19 mouse cellular contexts compared by ENCODE assay signal in genomic region chr10:28586565-28587138, GRCm38 (mm10).
A peak's percentile ranks its signal among the peaks of the same experiment; 100 is the strongest.
DNase-seq lines count a peak whose midpoint lies in the region; ATAC-seq lines count a peak whose summit lies in the region.
"Had no signal": no experiment of that assay in that cellular context is flagged by ENCODE, and none has a peak within 500 bp of the region (broad histone marks: within the 10 kb centered on the region; RNA-seq: fewer than 3 reads in every experiment).

No protein-coding gene starts in this region.

- intact Hi-C loops in left cerebral cortex, postnatal 4 days (cut with DNase I) = no loop called here

- no peak overlapping the region for H3K9ac ChIP-seq in forebrain, embryonic 11.5 days (ENCODE audit: low read length)
- H3K9ac ChIP-seq in forebrain, embryonic 16.5 days (replicated peaks; ENCODE audit: low read depth, low read length) = no peak overlapping the region
- H3K9ac ChIP-seq: embryonic facial prominence, embryonic 15.5 days; hindbrain, embryonic 14.5 days; limb, embryonic 13.5 days; liver, embryonic 14.5 days had no signal

- no peak for DNase-seq in forebrain, embryonic 11.5 days (ENCODE audit: low spot score)
- DNase-seq in forebrain, embryonic 10.5 days (ENCODE audit: extremely low spot score, low spot score) = no peak
- DNase-seq in left cerebral cortex, postnatal 4 days = peak; percentile 16
- DNase-seq in left cerebral cortex, adult 8-10 months (ENCODE audit: low spot score in 2 of 2) = no peak
- DNase-seq in adrenal gland, postnatal 36 days = no peak
- DNase-seq in B cell, adult 2 months = no peak
- DNase-seq in kidney, postnatal 4 days = no peak
- DNase-seq: cerebellum, adult 11-12 months; gastrocnemius, postnatal 10 days; kidney, adult 11 months; kidney, postnatal 10 days; midbrain, embryonic 14.5 days; thymus, adult 2 months had no signal

- 0 out of 2 replicates have a peak, but pooled peaks have one; percentile 18 for ATAC-seq in forebrain, embryonic 11.5 days (replicated peaks; ENCODE audit: low FRiP score)
- ATAC-seq in forebrain, embryonic 16.5 days = peak; percentile 89
- ATAC-seq: lung, postnatal 0 days had no signal

- no peak overlapping the region for H3K4me2 ChIP-seq in forebrain, embryonic 11.5 days (ENCODE audit: low read depth, low read length, severe bottlenecking)
- H3K4me2 ChIP-seq in forebrain, embryonic 16.5 days (ENCODE audit: low read length) = no peak overlapping the region
- H3K4me2 ChIP-seq: embryonic facial prominence, embryonic 15.5 days; hindbrain, embryonic 14.5 days; limb, embryonic 13.5 days had no signal

- no peaks in the 10 kb centered on the region for H3K4me1 ChIP-seq in forebrain, embryonic 11.5 days (replicated peaks; ENCODE audit: control insufficient read depth, insufficient read depth, low read length)
- no peaks in the 10 kb centered on the region for H3K4me1 ChIP-seq in forebrain, embryonic 10.5 days
- H3K4me1 ChIP-seq in forebrain, embryonic 16.5 days (replicated peaks; ENCODE audit: control insufficient read depth, insufficient read depth, low read length) = no peaks in the 10 kb centered on the region
- H3K4me1 ChIP-seq: embryonic facial prominence, embryonic 15.5 days; limb, embryonic 13.5 days had no signal

- 53% methylated on average over 4 of the region's 4 CpGs for whole genome bisulfite sequencing in forebrain, embryonic 11.5 days
- 56% methylated on average over 4 of the region's 4 CpGs for WGBS in forebrain, embryonic 10.5 days
- WGBS in forebrain, embryonic 16.5 days = 39% methylated on average over 4 of the region's 4 CpGs

- no peaks in the 10 kb centered on the region for H3K9me3 ChIP-seq in forebrain, embryonic 11.5 days (ENCODE audit: control insufficient read depth, low read length)
- no peaks in the 10 kb centered on the region for H3K9me3 ChIP-seq in forebrain, embryonic 10.5 days
- no peaks in the 10 kb centered on the region for H3K9me3 ChIP-seq in forebrain, embryonic 16.5 days (ENCODE audit: control insufficient read depth, low read length)
- H3K9me3 ChIP-seq: embryonic facial prominence, embryonic 15.5 days; limb, embryonic 13.5 days had no signal

- no peak overlapping the region for H3K27ac ChIP-seq in forebrain, embryonic 11.5 days (ENCODE audit: low read depth, low read length)
- H3K27ac ChIP-seq in forebrain, embryonic 10.5 days = no peak overlapping the region
- H3K27ac ChIP-seq in forebrain, embryonic 16.5 days (ENCODE audit: low read length) = 0 out of 2 replicates have a peak overlapping the region, but pooled peaks have one; percentile 1
- H3K27ac ChIP-seq: embryonic facial prominence, embryonic 15.5 days; hindbrain, embryonic 14.5 days; limb, embryonic 13.5 days; liver, embryonic 14.5 days had no signal

- no peaks in the 10 kb centered on the region for H3K27me3 ChIP-seq in forebrain, embryonic 11.5 days (ENCODE audit: control insufficient read depth, insufficient read depth, low read length)
- H3K27me3 ChIP-seq in forebrain, embryonic 10.5 days (ENCODE audit: poor library complexity, severe bottlenecking) = no peaks in the 10 kb centered on the region
- H3K27me3 ChIP-seq in forebrain, embryonic 16.5 days (replicated peaks; ENCODE audit: control insufficient read depth, insufficient read depth, low read length) = no peaks in the 10 kb centered on the region
- H3K27me3 ChIP-seq: embryonic facial prominence, embryonic 15.5 days; limb, embryonic 13.5 days had no signal

- H3K4me3 ChIP-seq in forebrain, embryonic 11.5 days (ENCODE audit: low read depth, low read length) = no peak overlapping the region
- H3K4me3 ChIP-seq in forebrain, embryonic 10.5 days = no peak overlapping the region
- H3K4me3 ChIP-seq in forebrain, embryonic 16.5 days (replicated peaks; ENCODE audit: low read length) = no peak overlapping the region
- H3K4me3 ChIP-seq: embryonic facial prominence, embryonic 15.5 days; limb, embryonic 13.5 days had no signal

- H3K36me3 ChIP-seq in forebrain, embryonic 11.5 days (ENCODE audit: control insufficient read depth, insufficient read depth, low read length) = no peaks in the 10 kb centered on the region
- peaks cover 11% of the 10 kb centered on the region for H3K36me3 ChIP-seq in forebrain, embryonic 10.5 days (replicated peaks)
- no peaks in the 10 kb centered on the region for H3K36me3 ChIP-seq in forebrain, embryonic 16.5 days (ENCODE audit: control insufficient read depth, insufficient read depth)
